Mouse (Mus musculus): Measurements from ENCODE around the gene Elfn1. TPM values are rescaled to one million over a fixed set of nuclear protein-coding genes. Genes with fewer than 3 reads are reported as not detected.

Elfn1 gene
- total RNA-seq, 2 experiments from 2014 or later, result 0.45 to 0.60 TPM

GRCm38 (mm10) chr5:139910755-139911300 lies 3.1 kb downstream of the Elfn1 start:
- intact Hi-C loops (cut with DNase I), result no loop called here
- no peak for DNase-seq

GRCm38 (mm10) chr5:139911506-139911905 lies 3.8 kb downstream of the Elfn1 start:
- intact Hi-C loops (cut with DNase I), result no loop called here
- DNase-seq, result no peak

GRCm38 (mm10) chr5:139912121-139912771 lies 4.5 kb downstream of the Elfn1 start:
- no peak for DNase-seq
- intact Hi-C loops (cut with DNase I), result no loop called here

GRCm38 (mm10) chr5:139921666-139922065 lies 13.9 kb downstream of the Elfn1 start:
- intact Hi-C loops (cut with DNase I), result no loop called here
- DNase-seq, result no peak

GRCm38 (mm10) chr5:139923867-139924266 lies 16.1 kb downstream of the Elfn1 start:
- no peak for DNase-seq
- intact Hi-C loops (cut with DNase I), result no loop called here

- DNase-seq, result no peak
- intact Hi-C loops (cut with DNase I), result no loop called here
Measured at GRCm38 (mm10) chr5:139930102-139930501, 22.4 kb downstream of the Elfn1 start.

- intact Hi-C loops (cut with DNase I), result no loop called here
Measured at GRCm38 (mm10) chr5:139930927-139931351, 23.2 kb downstream of the Elfn1 start.

GRCm38 (mm10) chr5:139931947-139932540 lies 24.3 kb downstream of the Elfn1 start:
- intact Hi-C loops (cut with DNase I), result loop anchor here (2.0 kb wide), 1 partner anchor 25 kb away; the partner anchor contains the start of gene Elfn1

More at GRCm38 (mm10) chr5:139930927-139931351, 23.2 kb downstream of the Elfn1 start:
- peak; percentile 40 to 47 for DNase-seq

GRCm38 (mm10) chr5:139932595-139933271 lies 25.0 kb downstream of the Elfn1 start:
- peak; percentile 56 to 69 for DNase-seq
- intact Hi-C loops (cut with DNase I), result loop anchor here (2.0 kb wide), 1 partner anchor 26 kb away; the partner anchor contains the start of gene Elfn1

More at GRCm38 (mm10) chr5:139931947-139932540, 24.3 kb downstream of the Elfn1 start:
- no peak for DNase-seq

GRCm38 (mm10) chr5:139933476-139933875 lies 25.7 kb downstream of the Elfn1 start:
- DNase-seq, result peak; percentile 27 to 52
- intact Hi-C loops (cut with DNase I), result loop anchor here (2.0 kb wide), 1 partner anchor 27 kb away; the partner anchor contains the start of gene Elfn1

- intact Hi-C loops (cut with DNase I), result no loop called here
- DNase-seq, result no peak
Measured at GRCm38 (mm10) chr5:139936431-139936830, 28.7 kb downstream of the Elfn1 start.

GRCm38 (mm10) chr5:139944697-139945096 lies 37.0 kb downstream of the Elfn1 start:
- DNase-seq, result no peak
- intact Hi-C loops (cut with DNase I), result no loop called here

- intact Hi-C loops (cut with DNase I), result no loop called here
- no peak for DNase-seq
Measured at GRCm38 (mm10) chr5:139945715-139946364, 38.1 kb downstream of the Elfn1 start.

- DNase-seq, result peak in 1 of 2 experiments; percentile 48
- intact Hi-C loops (cut with DNase I), result no loop called here
Measured at GRCm38 (mm10) chr5:139947446-139947845, 39.7 kb downstream of the Elfn1 start.

GRCm38 (mm10) chr5:139948552-139948951 lies 40.8 kb downstream of the Elfn1 start:
- intact Hi-C loops (cut with DNase I), result no loop called here
- no peak for DNase-seq

- no peak for DNase-seq
- intact Hi-C loops (cut with DNase I), result no loop called here
Measured at GRCm38 (mm10) chr5:139949363-139949762, 41.6 kb downstream of the Elfn1 start.

- no peak for DNase-seq
- intact Hi-C loops (cut with DNase I), result no loop called here
Measured at GRCm38 (mm10) chr5:139949975-139950578, 42.3 kb downstream of the Elfn1 start.

GRCm38 (mm10) chr5:139956859-139957258 lies 49.1 kb downstream of the Elfn1 start:
- DNase-seq, result peak; percentile 66 to 78
- intact Hi-C loops (cut with DNase I), result no loop called here

- intact Hi-C loops (cut with DNase I), result no loop called here
- no peak for DNase-seq
Measured at GRCm38 (mm10) chr5:139959741-139960140, 52.0 kb downstream of the Elfn1 start.

- peak; percentile 46 to 48 for DNase-seq
- intact Hi-C loops (cut with DNase I), result no loop called here
Measured at GRCm38 (mm10) chr5:139964391-139964790, 56.6 kb downstream of the Elfn1 start.

Data from heart, postnatal 10 days (tissue).